ENCODE assay signal across 18 mouse cellular contexts in the genomic region with DNA sequence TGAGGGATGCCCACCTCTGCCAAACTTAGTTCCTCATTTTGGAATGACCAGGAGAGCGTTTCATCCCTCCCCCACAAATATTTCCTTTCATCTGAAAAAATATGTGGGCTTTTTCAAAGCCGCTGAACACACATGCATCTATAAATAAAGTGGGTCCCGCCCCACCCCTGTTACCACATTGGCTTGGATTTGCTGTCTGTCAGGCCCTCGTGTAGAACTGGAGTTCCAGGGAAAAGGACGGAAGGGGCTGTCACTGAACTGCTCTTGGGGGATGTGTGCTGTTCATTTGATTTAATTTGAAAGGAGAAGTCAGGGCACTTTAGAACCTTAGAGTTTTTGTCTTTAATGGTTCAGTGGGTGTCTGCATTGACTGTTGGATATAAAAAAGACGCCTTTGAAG. TPM values are rescaled to one million over a fixed set of nuclear protein-coding genes. Genes with fewer than 3 reads are reported as not detected.
DNase-seq lines count a peak whose midpoint lies in the region; ATAC-seq and TF ChIP-seq lines count a peak whose summit lies in the region.
"Had no signal": no experiment of that assay in that cellular context is flagged by ENCODE, and none has a peak within 500 bp of the region (broad histone marks: within the 10 kb centered on the region; RNA-seq: fewer than 3 reads in every experiment).

No protein-coding gene starts in this region.

- no peaks in the 10 kb centered on the region for H3K9me3 ChIP-seq in kidney, embryonic 16.5 days (ENCODE audit: low read length)
- no peaks in the 10 kb centered on the region for H3K9me3 ChIP-seq in lung, postnatal 0 days (ENCODE audit: low read length)
- no peaks in the 10 kb centered on the region for H3K9me3 ChIP-seq in stomach, embryonic 15.5 days
- H3K9me3 ChIP-seq in forebrain, postnatal 0 days (ENCODE audit: low read length), result no peaks in the 10 kb centered on the region
- H3K9me3 ChIP-seq: forebrain, embryonic 10.5 days; heart, embryonic 15.5 days; liver, embryonic 13.5 days; neural tube, embryonic 12.5 days had no signal

- peak; percentile 85 for ATAC-seq in kidney, embryonic 16.5 days (ENCODE audit: low FRiP score, low TSS enrichment)
- peak; percentile 57 for ATAC-seq in lung, postnatal 0 days
- peak; percentile 42; the same call in 1 of the 2 replicates for ATAC-seq in granulocyte monocyte progenitor cell, adult 5-6 weeks (replicated peaks; ENCODE audit: poor library complexity, severe bottlenecking)
- ATAC-seq in stomach, embryonic 15.5 days (ENCODE audit: insufficient read depth, low FRiP score, low read depth), result no peak
- ATAC-seq in forebrain, postnatal 0 days, result no peak

- no peak overlapping the region for H3K4me3 ChIP-seq in kidney, embryonic 16.5 days (ENCODE audit: low read length)
- H3K4me3 ChIP-seq in lung, postnatal 0 days (ENCODE audit: low read depth, low read length), result no peak overlapping the region
- H3K4me3 ChIP-seq in stomach, embryonic 15.5 days (replicated peaks), result no peak overlapping the region
- no peak overlapping the region for H3K4me3 ChIP-seq in forebrain, postnatal 0 days (ENCODE audit: low read depth, low read length)
- H3K4me3 ChIP-seq: forebrain, embryonic 10.5 days; heart, embryonic 15.5 days; liver, embryonic 13.5 days; neural tube, embryonic 12.5 days had no signal

- no peak for DNase-seq in kidney, adult 18-20 months
- DNase-seq in lung, postnatal 0 days (ENCODE audit: low spot score), result peak; percentile 46
- no peak for DNase-seq in lung, postnatal 14 days
- DNase-seq in forebrain, postnatal 0 days, result no peak
- DNase-seq: cerebellum, adult 2 months; embryo, embryonic 11 days; gastrocnemius, postnatal 25 days; kidney, adult 8-10 months; liver, embryonic 13.5 days; thymus, postnatal 14 days had no signal

- no peak overlapping the region for H3K9ac ChIP-seq in kidney, embryonic 16.5 days (replicated peaks; ENCODE audit: low read length)
- no peak overlapping the region for H3K9ac ChIP-seq in lung, postnatal 0 days (replicated peaks; ENCODE audit: low read depth)
- no peak overlapping the region for H3K9ac ChIP-seq in stomach, embryonic 15.5 days
- H3K9ac ChIP-seq in forebrain, postnatal 0 days, result no peak overlapping the region
- H3K9ac ChIP-seq: heart, embryonic 15.5 days; hindbrain, embryonic 14.5 days; liver, embryonic 13.5 days; neural tube, embryonic 12.5 days had no signal

- no peaks in the 10 kb centered on the region for H3K36me3 ChIP-seq in kidney, embryonic 16.5 days (ENCODE audit: insufficient read depth, low read length)
- no peaks in the 10 kb centered on the region for H3K36me3 ChIP-seq in lung, postnatal 0 days (ENCODE audit: insufficient read depth, low read length)
- H3K36me3 ChIP-seq in stomach, embryonic 15.5 days, result no peaks in the 10 kb centered on the region
- H3K36me3 ChIP-seq in forebrain, postnatal 0 days (ENCODE audit: insufficient read depth), result no peaks in the 10 kb centered on the region
- H3K36me3 ChIP-seq: forebrain, embryonic 10.5 days; G1E; heart, embryonic 15.5 days; liver, embryonic 13.5 days; neural tube, embryonic 12.5 days had no signal

- 0 out of 2 replicates have a peak overlapping the region, but pooled peaks have one; percentile 5 for H3K4me2 ChIP-seq in kidney, embryonic 16.5 days (replicated peaks; ENCODE audit: low read depth, low read length)
- no peak overlapping the region for H3K4me2 ChIP-seq in lung, postnatal 0 days (replicated peaks; ENCODE audit: low read depth, low read length)
- no peak overlapping the region for H3K4me2 ChIP-seq in stomach, embryonic 15.5 days
- no peak overlapping the region for H3K4me2 ChIP-seq in forebrain, postnatal 0 days (ENCODE audit: low read depth)
- H3K4me2 ChIP-seq: heart, embryonic 15.5 days; hindbrain, embryonic 14.5 days; liver, embryonic 13.5 days; neural tube, embryonic 12.5 days had no signal

- H3K27me3 ChIP-seq in kidney, embryonic 16.5 days (ENCODE audit: insufficient read depth, low read length), result no peaks in the 10 kb centered on the region
- no peaks in the 10 kb centered on the region for H3K27me3 ChIP-seq in lung, postnatal 0 days (replicated peaks; ENCODE audit: insufficient read depth, low read length)
- H3K27me3 ChIP-seq in stomach, embryonic 15.5 days (replicated peaks), result no peaks in the 10 kb centered on the region
- H3K27me3 ChIP-seq in forebrain, postnatal 0 days (ENCODE audit: insufficient read depth, low read length), result no peaks in the 10 kb centered on the region
- H3K27me3 ChIP-seq: heart, embryonic 15.5 days; liver, embryonic 13.5 days; neural tube, embryonic 12.5 days had no signal

- no peak for TF ChIP-seq EP300 in lung, postnatal 0 days (IDR thresholded peaks at IDR 0.05)

- no peak for TF ChIP-seq CTCF in lung, postnatal 0 days (IDR thresholded peaks at IDR 0.05)
- TF ChIP-seq CTCF in forebrain, postnatal 0 days (IDR thresholded peaks at IDR 0.05; ENCODE audit: low read depth), result no peak

- H3K4me1 ChIP-seq in kidney, embryonic 16.5 days (ENCODE audit: insufficient read depth, low read length), result peaks cover 12% of the 10 kb centered on the region
- H3K4me1 ChIP-seq in lung, postnatal 0 days (ENCODE audit: insufficient read depth, low read depth, low read length), result no peaks in the 10 kb centered on the region
- 0 out of 2 replicates have a peak, but pooled peaks cover 5% of the 10 kb centered on the region for H3K4me1 ChIP-seq in stomach, embryonic 15.5 days
- no peaks in the 10 kb centered on the region for H3K4me1 ChIP-seq in forebrain, postnatal 0 days (ENCODE audit: insufficient read depth)
- H3K4me1 ChIP-seq: forebrain, embryonic 10.5 days; liver, embryonic 13.5 days; neural tube, embryonic 12.5 days had no signal

- peak overlapping the region; percentile 63 for H3K27ac ChIP-seq in kidney, embryonic 16.5 days (ENCODE audit: low read length)
- no peak overlapping the region for H3K27ac ChIP-seq in lung, postnatal 0 days (ENCODE audit: low read length)
- H3K27ac ChIP-seq in stomach, embryonic 15.5 days, result peak overlapping the region; percentile 26; the same call in 1 of the 2 replicates
- no peak overlapping the region for H3K27ac ChIP-seq in forebrain, postnatal 0 days (ENCODE audit: low read depth, low read length)
- H3K27ac ChIP-seq: forebrain, embryonic 10.5 days; heart, embryonic 15.5 days; hindbrain, embryonic 14.5 days; liver, embryonic 13.5 days; neural tube, embryonic 12.5 days had no signal

- WGBS in kidney, embryonic 16.5 days, result 38% methylated on average over 6 of the region's 6 CpGs
- 44% methylated on average over 6 of the region's 6 CpGs for WGBS in lung, postnatal 0 days
- 44% methylated on average over 6 of the region's 6 CpGs for WGBS in stomach, embryonic 15.5 days
- WGBS in forebrain, postnatal 0 days, result 59% methylated on average over 6 of the region's 6 CpGs

RNA-seq across cellular contexts. Expression of gene Cabcoco1, which starts 50.9 kb away (rescaled TPM):
- 8.6 and 8.8 TPM in 2 replicates for polyA plus RNA-seq in kidney, embryonic 16.5 days (2015; fragmentation: Nextera tagmentation; extraction: Ambion mirVana)
- polyA plus RNA-seq in lung, postnatal 0 days (2015; fragmentation: Nextera tagmentation; extraction: Ambion mirVana), result 10.7 and 11.2 TPM in 2 replicates
- 2.2 and 2.5 TPM in 2 replicates for total RNA-seq in granulocyte monocyte progenitor cell, adult 5-6 weeks (2014; fragmentation: Nextera tagmentation)
- 3.1 TPM in 2 replicates for total RNA-seq in granulocyte monocyte progenitor cell, adult 5-6 weeks (2017)
- 3.1 and 3.9 TPM in 2 replicates for polyA plus RNA-seq in stomach, embryonic 15.5 days (2015; fragmentation: Nextera tagmentation; extraction: Ambion mirVana)
- 0.77 and 1.2 TPM in 2 replicates for total RNA-seq in forebrain, postnatal 0 days (2014; rRNA removed)
- polyA plus RNA-seq in forebrain, postnatal 0 days (2015; fragmentation: Nextera tagmentation; extraction: Ambion mirVana), result 2.1 and 3.0 TPM in 2 replicates
- total RNA-seq: G1E had no signal
- polyA plus RNA-seq: forebrain, embryonic 10.5 days; G1E had no signal

Comparison
In these comparisons a context has a peak if more than half of its experiments do, and no peak if none do; other contexts are left out.
1. ATAC-seq: peak in kidney, embryonic 16.5 days (single experiment), lung, postnatal 0 days (single experiment) and granulocyte monocyte progenitor cell, adult 5-6 weeks (single experiment); none in stomach, embryonic 15.5 days (single experiment) and forebrain, postnatal 0 days (single experiment).
2. H3K27ac ChIP-seq: peak in kidney, embryonic 16.5 days (single experiment) and stomach, embryonic 15.5 days (single experiment); none in lung, postnatal 0 days (single experiment) and forebrain, postnatal 0 days (single experiment).